Mouse (Mus musculus): ENCODE data around the gene Tada1.

GRCm38 (mm10) chr1:166412266-166412665 is 33.4 kb downstream of the Tada1 start:
- TF ChIP-seq CTCF (conservative IDR thresholded peaks at IDR 0.05; ENCODE audit: insufficient read depth, insufficient read length, low read depth, low read length) (no peak), POLR2A (IDR thresholded peaks at IDR 0.05; ENCODE audit: low read depth, low read length) (no peak)

Measured in kidney, adult 2 months (tissue).